Mouse (Mus musculus) ovary, postnatal 14 days (tissue): ENCODE results near the gene Rnase4.

Experiments used
- DNase-seq: peaks from one replicate; pipeline ENCODE4 v3.0.0; 2022; ENCODE audit warnings: low spot score

Rnase4 gene

GRCm38 (mm10) chr14:51088970-51089673 is 1.8 kb upstream of the Rnase4 start:
- DNase-seq, result peak; percentile 97

- DNase-seq, result no peak
These were observed 1.2 kb upstream of the Rnase4 start for GRCm38 (mm10) chr14:51089674-51090076.

DNA sequence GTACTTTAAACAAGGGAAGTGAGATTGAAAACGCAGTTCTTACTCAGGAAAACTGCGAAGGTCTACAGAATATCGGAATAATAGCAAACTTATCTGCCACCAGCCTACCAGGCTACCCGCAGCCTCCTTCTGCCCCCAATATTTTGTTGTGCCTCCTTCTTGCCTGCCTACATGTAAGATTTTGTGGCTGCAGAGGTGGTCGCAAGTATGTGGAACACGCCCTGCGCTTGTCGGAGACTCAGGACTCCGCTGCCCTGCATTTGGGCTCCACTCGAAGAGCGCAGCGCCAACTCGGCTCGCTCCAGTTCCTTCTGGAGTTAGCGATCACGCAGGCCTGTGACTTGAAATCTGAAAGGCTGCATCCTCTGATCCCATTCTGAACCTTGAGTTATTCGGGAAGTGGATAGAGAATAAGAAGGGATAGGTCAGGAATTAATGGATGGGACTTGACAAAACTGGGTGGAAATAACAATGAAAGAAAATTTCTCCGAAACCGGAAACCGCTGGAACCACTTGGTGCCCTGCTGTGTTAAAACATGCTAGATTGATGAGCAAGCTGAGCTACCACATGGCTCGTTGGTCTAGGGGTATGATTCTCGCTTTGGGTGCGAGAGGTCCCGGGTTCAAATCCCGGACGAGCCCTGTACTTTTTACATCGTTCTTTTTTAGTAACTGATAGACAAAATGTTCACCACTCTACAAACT is 648 bp upstream of the Rnase4 start:
- DNase-seq, result peak; percentile 85

- no peak for DNase-seq
These were observed 1.3 kb downstream of the Rnase4 start for GRCm38 (mm10) chr14:51092073-51092620.

DNA sequence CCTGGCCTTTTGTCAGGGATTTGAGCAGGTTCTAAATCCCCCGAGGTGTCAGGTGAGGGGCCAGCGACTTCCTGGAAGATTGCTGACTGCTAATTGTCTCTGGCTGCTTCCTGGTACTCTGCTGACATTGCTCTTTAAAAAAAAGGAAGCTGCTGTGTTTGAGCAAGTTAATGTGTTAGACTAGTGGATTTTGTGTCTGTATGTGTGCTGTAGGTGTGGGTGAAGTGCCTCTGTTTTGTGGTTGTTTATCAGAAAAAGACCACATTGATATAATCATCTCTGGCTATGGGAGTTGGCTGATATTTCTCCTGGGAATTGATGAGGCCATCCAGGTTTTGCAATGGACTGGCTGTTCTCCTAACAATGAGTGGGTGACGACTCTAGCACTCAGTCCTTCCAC is 2.6 kb downstream of the Rnase4 start:
- no peak for DNase-seq

DNA sequence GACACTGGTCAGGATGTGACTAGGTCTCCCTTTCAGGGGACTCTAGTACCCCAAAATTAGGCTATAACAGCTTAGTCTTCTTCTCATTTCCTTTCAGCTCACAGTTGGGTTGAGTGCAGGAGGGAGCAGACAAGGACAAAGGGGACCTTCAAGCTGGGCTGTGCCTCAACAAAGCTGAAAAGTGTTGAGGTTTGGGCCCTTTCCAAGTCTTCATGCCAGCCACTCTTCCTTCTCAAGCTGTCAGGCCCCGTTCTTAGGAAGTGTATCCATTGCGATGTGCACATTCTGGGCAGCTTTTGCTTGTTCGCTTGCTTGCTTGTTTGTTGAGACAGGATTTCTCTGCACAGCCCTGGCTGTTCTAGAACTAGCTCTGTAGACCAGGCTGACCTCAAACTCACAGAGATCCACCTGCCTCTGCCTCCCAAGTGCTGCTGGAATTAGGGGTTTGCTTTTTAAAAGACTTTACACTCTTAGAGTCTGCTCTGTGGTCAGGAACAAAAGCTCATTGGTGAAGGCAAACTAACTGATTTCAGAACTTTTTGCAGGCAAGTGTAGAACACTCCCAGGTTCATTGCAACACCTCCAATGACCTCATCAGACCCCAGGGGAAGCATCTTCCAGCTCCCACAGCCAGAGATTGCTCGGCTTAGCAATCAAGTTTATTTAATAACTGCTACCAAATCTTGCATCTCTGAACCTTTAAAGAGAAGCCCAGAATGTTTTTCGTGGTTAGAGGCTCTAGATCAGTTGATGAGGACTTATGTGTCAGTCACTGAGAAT is 3.4 kb downstream of the Rnase4 start:
- DNase-seq, result no peak

GRCm38 (mm10) chr14:51094921-51095320 is 4.0 kb downstream of the Rnase4 start:
- no peak for DNase-seq

- no peak for DNase-seq
These were observed 5.1 kb downstream of the Rnase4 start for GRCm38 (mm10) chr14:51095736-51096524.

- DNase-seq, result peak; percentile 81
These were observed 7.4 kb downstream of the Rnase4 start for GRCm38 (mm10) chr14:51098300-51098699.

DNA sequence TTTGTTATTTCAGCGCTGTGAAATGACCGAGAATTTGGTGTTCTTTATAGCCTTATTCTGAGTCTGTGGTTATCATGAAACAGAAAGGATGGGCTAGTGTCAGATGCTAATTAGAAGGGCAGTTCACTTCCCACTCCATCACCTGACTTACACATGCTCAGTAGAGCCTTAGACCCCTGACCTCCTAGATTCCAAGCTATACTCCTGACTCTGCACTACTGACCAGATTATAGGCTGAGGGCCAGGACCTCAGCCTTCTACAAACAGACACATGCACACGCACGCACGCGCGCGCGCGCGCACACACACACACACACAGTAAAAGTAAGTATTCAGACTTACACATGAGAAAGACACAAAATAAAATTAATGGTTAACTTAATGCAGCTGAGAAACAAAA is 8.0 kb downstream of the Rnase4 start:
- DNase-seq, result no peak

DNA sequence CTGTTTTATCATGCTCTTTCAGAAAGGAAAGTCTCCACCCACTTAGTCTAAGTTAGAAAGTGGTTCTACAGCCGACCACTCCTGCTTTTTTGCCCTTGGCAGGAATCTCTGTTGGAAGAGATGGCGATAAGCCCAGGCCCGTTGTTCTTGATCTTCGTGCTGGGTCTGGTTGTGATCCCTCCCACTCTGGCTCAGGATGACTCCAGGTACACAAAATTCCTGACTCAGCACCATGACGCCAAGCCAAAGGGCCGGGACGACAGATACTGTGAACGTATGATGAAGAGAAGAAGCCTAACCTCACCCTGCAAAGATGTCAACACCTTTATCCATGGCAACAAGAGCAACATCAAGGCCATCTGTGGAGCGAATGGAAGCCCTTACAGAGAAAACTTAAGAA is 10.4 kb downstream of the Rnase4 start:
- no peak for DNase-seq

DNA sequence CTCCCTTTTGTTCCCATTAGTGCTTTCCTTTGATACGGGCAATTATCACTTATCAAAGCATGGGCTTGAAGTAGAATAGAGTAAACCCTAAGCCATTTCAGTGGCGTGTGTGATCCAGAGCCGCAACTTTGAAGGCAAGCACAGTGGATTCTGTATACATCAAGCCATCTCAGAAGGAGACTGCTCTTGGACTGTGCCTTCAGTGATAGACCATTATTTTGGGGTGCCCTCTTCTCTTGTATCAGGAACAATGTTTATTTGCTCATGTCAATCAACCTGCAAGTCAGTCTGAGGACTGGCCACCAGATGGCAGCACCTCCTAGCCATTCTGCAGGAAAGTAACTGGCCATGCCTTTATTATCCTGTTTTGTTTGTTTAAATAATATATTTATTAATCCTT is 12.3 kb downstream of the Rnase4 start:
- DNase-seq, result peak; percentile 48

- DNase-seq, result no peak
These were observed 13.5 kb downstream of the Rnase4 start for GRCm38 (mm10) chr14:51104366-51104765.

GRCm38 (mm10) chr14:51106449-51106967 is 15.6 kb downstream of the Rnase4 start:
- no peak for DNase-seq

DNA sequence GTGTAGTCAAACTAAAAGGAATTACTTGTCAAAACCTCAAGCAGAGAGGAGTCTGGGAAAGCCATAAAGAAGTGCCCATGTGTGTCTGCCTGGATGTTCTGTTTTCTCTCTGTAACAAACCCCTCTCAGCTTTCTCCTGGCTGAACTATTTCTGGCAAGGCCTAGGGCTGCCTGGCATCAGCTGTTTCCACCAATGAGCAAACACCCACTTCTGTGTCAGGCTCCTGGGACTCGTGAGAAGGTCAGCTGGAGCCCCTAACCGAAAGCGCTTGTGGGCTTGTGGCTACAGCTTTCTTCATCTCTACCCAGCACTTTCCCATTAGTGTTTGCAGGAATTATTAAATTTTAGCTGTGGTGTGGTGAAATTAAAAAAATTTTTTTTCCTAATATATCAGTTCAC is 21.1 kb downstream of the Rnase4 start:
- no peak for DNase-seq

DNA sequence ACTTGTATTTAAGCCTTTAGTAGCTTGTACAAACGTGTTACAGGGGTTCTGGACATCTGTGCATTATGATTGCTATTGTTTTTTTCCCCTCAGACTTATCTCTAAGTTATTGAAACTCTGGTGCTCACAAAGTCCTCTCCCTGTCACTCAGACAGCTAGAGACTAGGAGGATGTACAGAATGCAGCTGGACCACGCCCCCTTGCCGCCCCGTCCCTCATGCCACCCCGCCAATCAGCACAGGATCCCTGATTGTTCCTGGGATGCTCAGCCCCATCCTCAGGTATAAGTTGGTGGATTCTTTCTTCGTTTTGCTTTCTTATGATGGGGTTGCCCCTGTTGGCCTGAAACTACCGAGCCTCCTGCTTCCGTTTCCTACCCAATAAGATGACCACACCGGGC is 22.6 kb downstream of the Rnase4 start:
- DNase-seq, result no peak

- DNase-seq, result no peak
These were observed 23.2 kb downstream of the Rnase4 start, which contains the start of gene Eddm3b for GRCm38 (mm10) chr14:51113916-51114560. TSS of gene Eddm3b (plus strand) at chr14:51114426.

DNA sequence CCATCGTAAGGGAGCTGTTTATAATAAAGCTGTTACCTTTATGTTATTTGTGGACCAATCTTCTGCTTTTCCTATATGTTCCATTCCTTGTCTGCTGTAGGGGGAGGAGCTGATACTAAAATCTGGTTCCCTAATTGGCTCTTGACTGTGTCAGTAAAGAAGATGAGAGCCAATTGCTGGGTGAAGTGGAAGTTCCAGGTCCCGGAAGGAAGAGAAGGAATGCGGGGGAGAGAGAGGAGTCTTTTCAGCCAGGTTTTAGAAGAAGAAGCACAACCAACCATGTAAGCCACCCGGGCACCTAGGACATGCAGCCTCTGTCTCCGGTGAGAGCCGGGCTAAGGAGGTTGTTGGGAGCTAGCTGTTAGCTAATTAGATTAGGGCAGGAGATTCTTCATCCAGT is 34.8 kb downstream of the Rnase4 start:
- DNase-seq, result no peak

DNA sequence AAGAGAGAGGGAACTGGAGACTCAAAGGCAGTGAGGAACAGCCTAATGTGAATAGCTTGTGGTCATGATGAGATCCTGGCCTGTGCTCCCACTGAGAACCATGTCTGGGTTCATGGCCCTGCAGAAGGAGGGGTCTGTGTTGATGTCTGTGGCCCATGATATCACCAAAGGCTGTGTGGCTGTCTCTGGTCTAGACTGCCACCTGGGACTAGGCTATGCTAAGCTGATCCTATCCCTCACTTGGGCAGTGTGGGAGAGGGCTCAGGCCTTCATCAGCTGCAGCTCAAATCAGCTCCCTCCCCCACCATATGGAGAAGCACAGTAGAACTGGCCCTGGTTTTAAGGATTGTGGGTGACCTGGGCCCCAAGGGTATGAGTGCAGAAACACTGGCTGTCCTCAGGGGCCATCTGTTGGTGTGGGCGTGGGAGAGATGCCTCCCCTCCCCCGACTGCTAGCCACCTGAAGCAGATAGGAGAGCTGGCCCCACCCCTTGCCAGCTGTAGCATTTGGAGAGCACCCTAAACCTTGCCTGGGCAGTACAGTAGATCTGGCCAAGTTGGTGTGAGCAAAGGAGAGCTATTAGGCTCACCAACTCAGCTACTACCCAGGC is 36.9 kb downstream of the Rnase4 start:
- no peak for DNase-seq

GRCm38 (mm10) chr14:51128775-51129623 is 38.1 kb downstream of the Rnase4 start:
- DNase-seq, result no peak
